Mouse (Mus musculus) urinary bladder, postnatal 25 days (tissue): Measurements from ENCODE around the gene Pla2g6.

Source experiments
- DNase-seq: peaks from one replicate; pipeline ENCODE4 v3.0.0; 2022; ENCODE audit warnings: low spot score

The Pla2g6 gene

GRCm38 (mm10) chr15:79322281-79322990, 5.8 kb downstream of the Pla2g6 start:
- DNase-seq, result no peak

DNA sequence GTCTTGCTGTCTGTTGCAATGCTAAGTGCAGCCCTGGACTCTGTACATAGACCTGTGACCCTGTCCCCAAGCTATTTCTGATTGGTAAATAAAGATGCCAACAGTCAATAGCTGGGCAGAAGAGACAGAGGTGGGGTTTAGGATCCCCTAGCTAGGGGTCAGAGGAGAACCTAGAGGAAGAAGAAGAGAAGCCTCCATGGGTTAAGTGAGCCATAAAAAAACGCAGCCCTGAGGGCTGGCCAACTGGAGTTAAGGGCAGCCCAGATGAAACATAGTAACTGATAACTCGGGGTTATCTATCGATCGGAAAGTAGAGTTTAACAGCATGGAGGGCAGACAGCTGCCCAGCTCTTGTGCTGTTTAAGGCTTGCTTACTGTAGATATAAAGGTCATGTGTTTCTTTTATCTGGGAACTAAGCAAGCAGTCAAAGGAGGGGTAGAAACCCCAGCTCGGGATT, 6.4 kb downstream of the Pla2g6 start:
- no peak for DNase-seq

GRCm38 (mm10) chr15:79313848-79314369, 14.3 kb downstream of the Pla2g6 start:
- no peak for DNase-seq

- no peak for DNase-seq
Measured at GRCm38 (mm10) chr15:79307861-79308260, 20.3 kb downstream of the Pla2g6 start.

GRCm38 (mm10) chr15:79306043-79306637, 22.1 kb downstream of the Pla2g6 start:
- DNase-seq, result no peak

DNA sequence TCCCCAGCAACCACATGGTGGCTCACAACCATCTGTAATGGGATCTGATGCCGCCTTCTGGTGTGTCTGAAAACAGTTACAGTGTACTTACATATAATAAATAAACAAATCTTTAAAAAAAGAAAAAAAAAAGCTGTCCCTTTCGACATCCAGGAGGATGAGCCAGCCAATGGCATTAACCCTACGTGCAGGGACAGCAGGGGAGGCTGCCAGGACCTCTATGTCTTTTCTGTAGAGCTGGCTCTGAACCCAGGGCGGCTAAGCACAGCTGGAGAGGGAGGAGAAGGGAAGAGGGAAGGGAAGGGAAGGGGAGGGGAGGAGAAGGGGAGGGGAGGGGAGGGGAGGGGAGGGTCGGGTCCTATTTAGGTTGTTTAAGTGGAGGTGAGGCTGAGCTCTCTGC, 23.4 kb downstream of the Pla2g6 start:
- DNase-seq, result no peak

GRCm38 (mm10) chr15:79303725-79304124, 24.5 kb downstream of the Pla2g6 start:
- DNase-seq, result no peak

GRCm38 (mm10) chr15:79299563-79300155, 28.5 kb downstream of the Pla2g6 start:
- DNase-seq, result no peak

DNA sequence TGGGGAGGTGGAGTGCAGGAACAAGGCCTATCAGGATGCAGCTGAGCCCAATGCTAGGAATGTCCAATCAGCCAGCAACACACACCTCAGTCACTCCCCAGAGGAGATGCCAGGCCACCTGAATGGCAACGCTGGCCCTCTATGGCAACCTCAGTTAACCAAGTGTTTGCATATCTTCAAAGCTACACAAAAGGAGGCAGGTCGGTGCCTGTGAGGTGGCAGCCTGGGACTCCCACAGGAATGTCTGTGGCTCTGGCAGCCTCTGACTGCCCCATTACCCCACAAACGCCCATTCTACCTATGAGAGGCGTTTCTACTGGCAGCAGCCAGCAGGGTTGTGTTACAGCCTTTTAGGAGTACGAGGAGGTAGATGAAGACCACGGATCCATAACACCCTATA, 29.6 kb downstream of the Pla2g6 start:
- no peak for DNase-seq

GRCm38 (mm10) chr15:79292779-79293178, 35.4 kb downstream of the Pla2g6 start:
- no peak for DNase-seq

DNA sequence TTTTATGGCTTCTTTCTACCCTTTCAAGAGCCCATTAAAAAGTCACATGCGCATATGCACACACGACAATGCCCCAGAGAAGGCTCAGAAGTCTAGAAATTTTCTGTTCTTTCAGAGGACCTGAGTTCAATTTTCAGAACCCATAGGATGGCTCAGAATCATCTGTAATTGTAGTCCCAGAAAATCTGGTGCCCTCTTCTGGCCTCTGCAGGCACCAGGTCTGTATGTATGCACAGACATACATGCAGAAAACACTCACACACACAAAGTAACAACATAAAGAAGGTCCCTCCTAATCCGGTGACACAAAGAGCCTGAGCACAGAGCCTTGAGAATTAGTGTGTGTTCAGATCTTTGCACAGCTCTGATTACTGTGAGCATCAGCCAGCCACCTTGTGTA, 37.9 kb downstream of the Pla2g6 start:
- no peak for DNase-seq

DNA sequence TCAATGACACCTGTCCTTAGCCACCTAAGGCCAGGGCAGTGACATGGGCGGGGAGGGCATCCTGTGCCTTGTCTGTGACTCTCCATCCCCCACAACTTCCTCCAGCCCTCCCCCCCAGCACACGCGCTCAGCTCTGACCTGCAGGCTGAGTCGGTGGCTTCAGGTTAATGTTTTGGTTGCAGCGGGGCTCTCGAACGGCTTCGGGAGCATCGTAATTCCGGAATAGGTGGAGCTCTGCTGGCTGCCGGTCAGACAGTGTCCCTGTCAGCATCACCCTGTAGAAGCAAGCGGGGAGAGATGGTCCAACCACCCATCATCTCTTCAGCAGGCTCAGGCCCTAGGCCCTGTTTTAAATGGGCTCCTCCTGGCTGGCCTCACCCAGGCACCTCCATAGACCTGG, 38.7 kb downstream of the Pla2g6 start:
- DNase-seq, result no peak

DNA sequence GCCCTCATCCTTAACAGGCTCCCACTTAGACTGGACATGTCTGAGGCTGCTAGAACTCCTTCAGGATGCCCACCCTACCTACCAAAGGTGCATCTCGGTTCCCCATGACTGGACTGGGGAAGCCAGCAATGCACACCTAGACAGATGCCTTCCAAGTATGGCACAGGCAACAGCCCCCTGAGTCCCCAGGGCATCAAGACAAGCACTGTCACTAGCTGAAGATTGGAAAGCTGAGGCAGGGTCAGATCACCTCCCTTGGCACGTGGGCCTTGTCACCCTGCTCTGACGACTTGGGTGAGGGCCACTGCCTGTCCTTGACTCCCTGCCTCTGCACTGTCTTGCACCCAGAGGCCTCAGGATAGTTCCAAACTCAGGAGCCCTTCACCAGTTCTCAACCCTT, 39.8 kb downstream of the Pla2g6 start:
- no peak for DNase-seq

DNA sequence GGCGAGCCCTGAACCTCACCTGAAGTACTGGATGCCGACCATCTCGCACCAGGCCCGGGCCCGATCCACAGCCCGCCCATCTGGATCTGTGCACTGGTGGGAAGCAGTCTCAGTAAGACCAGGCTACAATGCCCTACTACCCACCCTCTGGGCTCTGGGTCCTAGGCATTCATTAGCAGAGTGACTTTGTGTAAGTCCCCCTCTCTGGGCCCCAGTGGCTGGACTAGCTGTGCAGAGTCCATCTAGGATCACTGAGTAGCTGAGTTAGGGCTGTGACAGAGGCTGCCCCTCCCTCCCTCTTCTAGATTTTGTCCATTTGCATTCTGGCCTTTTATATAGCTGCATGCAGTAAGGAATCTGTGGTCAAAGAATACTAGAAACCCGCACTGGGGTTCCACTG, 41.1 kb downstream of the Pla2g6 start:
- DNase-seq, result no peak

- DNase-seq, result no peak
Measured at GRCm38 (mm10) chr15:79286141-79286540, 42.0 kb downstream of the Pla2g6 start.

DNA sequence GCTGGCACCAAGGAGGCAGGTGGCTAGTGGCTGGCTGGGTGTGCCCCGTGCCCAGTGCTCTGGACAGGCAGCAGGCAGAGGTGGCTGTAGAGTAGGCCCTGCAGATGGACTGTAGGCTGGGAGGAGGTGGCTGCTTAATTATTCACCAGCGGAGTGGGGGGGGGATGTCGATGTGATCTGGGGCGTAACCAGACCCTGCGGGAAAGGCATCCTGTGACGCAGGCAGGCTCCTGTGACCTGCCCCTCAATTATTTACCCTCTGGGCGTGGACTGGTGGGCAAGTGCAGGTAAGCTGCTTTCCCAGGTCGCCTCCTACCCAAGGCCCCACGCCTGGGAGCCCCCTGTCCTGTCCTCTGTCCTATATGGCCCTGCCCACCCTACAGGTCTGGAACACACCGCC, 42.8 kb downstream of the Pla2g6 start, which contains the start of gene Baiap2l2:
Baiap2l2 (minus strand) TSS at position 139 of the 400 bp plus-strand sequence.
- DNase-seq, result no peak

DNA sequence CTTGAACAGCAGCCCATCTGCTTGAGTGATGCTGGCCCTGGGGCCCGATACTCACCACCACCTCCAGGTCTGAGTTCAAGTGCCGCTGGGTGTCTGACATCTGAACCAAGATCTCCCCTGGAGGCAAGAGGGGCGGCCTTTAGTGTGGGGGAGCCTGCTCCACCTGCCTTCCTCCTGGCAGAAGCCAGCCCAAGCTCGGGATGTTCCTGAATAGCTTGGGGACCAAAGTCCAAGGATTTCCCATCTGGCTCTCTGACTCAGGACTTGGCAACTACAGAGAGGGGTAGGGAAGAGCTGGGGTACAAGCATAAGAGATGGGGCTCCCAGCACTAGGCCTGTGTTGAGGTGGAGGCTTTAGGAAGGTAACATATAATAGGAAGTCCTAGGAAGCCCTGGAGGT, 44.8 kb downstream of the Pla2g6 start:
- no peak for DNase-seq

DNA sequence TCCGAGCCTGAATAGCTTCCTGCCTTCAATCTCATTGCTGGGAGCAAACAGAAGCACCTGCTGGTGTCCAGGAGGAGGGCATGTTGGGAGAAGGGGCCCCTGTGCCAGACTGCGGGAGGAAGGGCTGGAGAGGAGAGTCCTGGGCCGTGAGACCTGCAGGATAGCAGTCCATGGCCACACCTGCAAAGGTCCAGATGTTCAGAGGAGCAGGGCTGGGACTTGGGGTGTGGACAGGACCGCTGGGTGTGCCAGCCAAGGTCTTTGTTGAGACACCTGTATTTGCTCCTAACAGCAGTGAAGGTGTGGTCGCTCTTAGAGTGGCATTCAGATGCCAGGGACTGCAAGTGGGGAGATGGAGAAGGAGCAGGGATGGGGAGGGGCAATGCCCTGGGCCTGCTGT, 45.8 kb downstream of the Pla2g6 start:
- DNase-seq, result no peak

GRCm38 (mm10) chr15:79281389-79281788, 46.8 kb downstream of the Pla2g6 start:
- no peak for DNase-seq

DNA sequence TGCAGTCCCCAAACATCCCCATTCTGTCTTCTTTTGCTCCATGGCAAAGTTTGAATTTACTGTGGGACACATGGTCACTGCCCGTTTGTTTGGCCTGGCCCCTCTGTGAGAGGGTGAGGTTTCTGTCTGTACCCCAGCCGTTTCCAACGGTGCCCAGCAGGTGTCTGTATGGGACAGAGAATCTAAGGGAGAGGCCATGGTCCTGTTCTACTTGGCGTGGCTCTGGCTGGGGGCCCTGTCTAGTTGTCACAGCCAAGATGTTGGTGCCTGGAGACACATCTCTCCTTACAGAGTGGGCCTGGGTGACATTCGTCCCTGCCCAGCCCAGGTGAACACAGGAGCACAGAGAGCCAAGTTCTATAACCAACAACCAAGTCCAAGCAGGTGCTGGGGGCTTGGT, 47.3 kb downstream of the Pla2g6 start:
- DNase-seq, result no peak

- no peak for DNase-seq
Measured at GRCm38 (mm10) chr15:79280209-79280608, 48.0 kb downstream of the Pla2g6 start.

GRCm38 (mm10) chr15:79277728-79278127, 50.5 kb downstream of the Pla2g6 start:
- no peak for DNase-seq

DNA sequence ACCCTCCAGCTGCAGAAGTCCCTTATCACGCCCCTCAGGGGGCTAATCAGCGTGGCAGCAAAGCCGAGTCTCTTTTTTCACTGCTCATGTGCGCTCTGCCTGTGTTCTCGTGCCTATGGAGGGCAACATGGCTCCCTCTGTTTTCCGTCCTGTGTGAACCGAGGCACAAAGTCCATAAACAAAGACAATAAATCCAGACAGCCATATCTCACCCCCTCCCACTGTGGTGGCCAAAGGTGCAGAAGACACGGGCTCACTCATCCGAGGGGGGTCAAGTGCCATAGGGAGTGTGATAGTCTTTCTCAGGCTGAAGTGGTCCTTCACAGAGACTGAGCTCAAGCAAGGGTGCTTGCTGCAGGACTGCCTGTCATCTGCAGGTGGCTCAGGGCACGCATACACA, 55.2 kb downstream of the Pla2g6 start:
- DNase-seq, result no peak
